Mouse (Mus musculus) spleen, adult 12 weeks (tissue): Measurements from ENCODE around the gene Dtx4.
"Not testable (repeated sequence)": the region's sequence is repeated elsewhere in the genome, so short reads cannot be mapped to it uniquely, and the experiment has no call there.

Experiments
- DNase-seq: peaks from one replicate; pipeline ENCODE4 v3.0.0; 2022; ENCODE audit warnings: low spot score

Dtx4 gene

DNA sequence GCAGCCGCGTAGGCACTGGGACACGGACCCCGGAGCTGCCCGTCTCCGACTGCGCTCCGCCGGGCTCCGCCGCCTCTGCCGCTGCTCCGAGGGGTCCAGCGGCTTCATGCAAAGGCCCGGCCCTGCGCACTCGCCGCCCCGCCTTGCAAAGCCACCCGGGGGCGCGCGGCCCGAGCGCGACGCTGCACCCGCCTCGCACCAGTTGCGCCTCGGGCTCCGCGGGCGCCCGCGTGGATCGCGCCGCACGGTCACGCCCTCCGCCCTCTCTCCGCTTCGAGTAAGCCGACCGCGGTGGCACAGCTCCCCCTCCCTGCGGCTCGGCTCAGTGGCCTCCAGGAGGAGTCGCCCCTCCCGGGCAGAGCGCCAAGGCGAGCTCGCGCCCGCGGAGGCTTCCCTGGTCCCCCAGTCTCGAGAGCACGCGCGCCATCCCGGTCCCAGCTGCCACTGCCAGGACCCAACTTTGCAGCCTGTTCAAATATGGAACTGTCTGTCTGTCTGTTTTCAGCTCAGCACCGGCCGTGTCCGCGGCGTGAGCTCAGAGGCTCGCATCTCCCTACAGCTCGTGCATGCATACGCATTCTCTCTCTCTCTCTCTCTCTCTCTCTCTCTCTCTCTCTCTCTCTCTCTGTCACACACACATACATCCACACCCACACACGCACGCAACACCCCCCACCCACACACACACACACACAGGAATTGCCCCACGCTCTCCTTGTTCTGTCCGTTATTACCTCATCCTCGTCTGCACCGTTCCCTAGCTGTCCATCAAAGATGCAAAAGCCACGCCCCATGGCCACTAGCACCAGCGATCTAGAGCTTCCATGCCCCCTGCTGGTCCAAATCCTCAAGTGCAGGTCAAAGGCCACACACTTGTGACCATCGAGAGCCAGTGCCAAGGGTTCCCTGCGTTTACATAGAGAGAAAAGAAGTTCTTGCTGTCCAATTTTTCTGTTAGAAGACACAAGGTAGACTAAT, at the start of gene Dtx4:
Gene Dtx4 (minus strand): TSS at position 85 of the 978 bp plus-strand sequence.
- peak; percentile 77 for DNase-seq

DNA sequence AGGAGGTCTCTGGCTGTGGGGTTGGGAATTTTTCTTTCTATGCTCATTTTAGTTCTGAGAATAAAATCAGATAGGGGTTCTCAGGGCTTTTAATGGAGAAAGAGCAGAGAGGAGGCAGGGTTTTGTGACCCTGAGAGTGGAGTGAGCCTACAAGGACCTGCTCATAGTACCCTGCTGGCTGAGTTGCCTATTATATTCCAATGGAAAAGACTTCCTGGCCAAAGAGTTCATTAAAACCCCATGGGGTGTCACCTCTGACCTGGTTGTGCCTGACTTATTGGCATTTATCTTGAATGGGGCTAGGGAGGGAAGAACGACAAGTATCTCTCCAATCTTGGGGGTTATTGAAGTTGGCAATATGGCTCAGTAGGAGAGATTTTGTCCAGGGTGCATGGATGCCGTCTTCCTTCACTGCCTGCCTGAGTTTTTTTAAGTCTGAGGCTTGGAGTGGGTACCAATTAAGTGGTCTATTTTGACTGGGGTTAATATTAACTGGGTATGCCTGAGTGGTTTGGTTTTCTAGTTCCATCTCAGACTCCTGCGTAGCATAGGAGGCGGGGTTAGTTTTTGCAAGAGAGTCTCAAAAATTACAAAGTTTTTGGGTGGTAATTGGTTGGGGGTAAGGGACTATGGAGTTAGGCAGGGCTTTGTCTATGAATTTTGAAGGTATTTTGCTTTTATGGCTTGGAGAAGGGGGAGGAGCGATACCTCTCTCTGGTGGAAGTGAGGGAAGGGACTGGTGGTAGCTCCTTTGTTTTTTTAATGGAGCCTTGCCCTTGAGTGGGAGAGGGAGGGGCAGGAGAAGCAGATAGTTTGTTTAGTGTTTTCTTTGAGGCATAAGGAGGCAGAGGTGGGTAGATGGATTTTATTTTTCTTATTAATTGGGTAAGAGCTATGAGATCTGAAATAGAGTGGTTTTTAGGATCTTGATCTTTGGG, 49.0 kb upstream of the Dtx4 start:
- DNase-seq: no peak

DNA sequence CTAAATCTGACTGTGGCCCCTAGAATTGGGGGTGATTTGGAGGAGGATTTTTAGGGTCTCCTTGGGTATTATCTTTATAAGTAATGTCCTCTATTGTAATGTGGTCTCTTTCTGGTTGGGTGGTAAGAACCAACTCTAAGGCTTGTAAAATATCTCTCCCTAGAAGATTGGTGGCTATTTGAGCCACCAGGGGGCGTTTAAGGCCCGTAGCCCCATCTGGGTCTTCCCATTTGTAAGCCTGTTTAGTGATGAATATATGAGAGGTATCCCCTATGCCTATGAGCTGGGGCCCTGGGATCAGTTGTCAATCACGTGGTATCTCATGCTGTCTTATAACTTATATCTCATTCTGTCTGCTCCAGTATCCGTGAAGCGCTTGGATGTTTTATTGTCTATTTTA, 47.9 kb upstream of the Dtx4 start:
- no peak for DNase-seq

DNA sequence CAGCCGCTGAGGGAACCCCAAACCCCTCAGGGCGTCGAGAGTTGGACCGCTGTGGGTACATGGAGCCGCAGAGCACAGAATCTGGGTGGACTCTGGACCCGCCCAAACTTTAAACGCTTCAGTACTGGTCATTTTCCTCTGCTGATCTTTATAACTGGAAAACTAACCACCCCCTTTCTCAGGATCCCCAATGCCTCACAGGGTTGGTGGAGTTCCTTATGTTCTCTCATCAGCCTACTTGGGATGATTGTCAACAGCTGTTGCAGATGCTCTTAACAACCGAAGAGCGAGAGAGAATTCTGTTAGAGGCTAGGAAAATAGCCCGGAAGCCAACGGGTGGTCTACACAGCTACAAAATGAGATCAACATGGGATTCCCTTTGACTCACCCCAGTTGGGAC, 44.2 kb upstream of the Dtx4 start, which contains the start of gene Fam111a:
Gene Fam111a (plus strand): TSS at position 301 of the 400 bp plus-strand sequence.
- not testable (repeated sequence) for DNase-seq

DNA sequence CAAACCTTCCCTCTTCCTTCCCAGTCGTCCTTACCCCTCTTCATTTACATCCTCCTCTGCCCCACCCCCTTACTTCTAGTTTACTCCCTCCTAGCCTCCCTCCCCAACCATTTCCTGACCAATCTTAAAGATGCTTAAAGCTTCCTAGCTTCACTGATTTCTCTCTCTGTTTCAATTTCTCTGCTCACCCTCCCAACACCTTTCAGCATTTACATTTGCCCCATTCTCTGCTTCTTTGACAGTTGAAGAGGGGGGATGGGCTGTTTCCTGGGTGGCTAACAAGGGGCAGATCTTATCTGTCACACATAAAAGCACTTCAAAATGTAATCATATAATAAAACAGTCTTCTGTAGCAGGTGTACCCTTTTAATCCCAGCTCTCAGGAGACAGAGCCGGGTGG, 40.4 kb upstream of the Dtx4 start:
- DNase-seq: peak; percentile 8

DNA sequence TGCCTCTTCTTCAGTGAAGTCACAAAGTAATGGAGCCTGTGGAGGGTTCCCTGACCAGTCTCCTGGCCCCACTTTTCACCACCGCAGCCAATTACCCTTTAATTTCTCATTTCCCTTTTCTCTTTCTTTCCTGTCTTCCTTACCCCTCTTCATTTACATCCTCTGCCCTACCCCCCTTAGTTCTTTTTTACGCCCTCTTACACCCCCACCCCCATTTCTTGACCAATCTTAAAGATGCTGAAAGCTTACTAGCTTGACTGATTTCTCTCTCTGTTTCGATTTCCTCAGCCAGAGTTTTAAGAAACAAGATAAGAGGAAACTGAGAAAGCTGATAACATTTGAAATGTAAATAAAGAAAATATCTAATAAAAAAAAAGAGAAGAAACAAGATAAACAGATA, 39.5 kb upstream of the Dtx4 start:
- no peak for DNase-seq

DNA sequence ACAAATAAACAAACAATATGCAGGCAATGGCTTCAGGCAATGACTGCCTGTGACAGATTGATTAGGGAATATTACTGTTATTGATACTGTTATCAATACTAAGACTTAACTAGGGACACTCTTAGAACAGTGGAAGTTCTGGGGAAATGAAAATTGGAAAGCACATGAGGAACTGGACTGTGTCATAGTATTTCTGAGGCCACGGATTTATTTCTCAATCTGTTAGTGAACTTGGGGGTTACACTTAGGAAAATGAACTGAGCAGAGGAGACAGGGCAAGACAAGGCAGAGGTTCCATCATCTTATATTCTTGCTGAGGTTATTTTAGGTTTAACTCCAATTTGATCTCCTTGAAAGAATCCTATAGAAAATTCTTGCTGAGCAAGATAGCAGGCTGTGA, 38.7 kb upstream of the Dtx4 start:
- DNase-seq: no peak

DNA sequence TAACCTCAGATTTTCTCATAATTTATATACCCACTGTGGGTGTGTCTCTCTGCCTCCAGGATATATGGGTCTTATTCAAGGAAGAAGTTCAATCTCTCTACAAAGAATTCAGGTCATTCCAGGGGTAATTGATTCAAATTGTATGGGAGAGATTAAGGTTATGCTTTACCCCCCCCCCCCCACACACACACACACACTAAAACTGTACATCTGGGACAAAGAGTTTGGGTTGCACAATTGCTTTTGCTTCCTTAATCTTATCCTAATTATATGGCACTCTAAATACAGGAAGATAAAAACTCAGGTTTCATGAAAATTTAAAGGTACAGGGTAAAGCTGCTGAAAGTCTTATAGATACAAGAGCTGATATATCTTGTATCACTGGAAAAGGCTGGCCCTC, 35.9 kb upstream of the Dtx4 start:
- no peak for DNase-seq

DNA sequence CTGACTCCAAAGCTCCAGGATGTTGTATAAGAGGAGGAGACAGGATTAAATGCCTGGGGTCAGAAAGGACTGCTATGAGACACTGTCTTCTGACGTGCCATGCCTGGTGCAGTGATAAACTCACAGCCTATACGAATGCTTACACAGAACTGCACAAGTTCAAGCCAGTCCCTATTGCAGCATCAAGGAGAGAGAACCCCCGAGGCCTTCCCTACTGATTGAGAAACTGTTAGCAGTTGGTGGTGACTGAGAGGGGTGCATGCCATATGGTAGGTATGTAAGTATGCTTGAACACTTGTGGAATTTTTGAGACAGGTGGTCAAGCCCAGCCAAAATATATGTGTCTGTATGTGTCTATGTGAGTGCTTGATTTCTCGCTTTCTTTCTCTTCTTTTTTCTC, 22.1 kb upstream of the Dtx4 start:
- DNase-seq: no peak

DNA sequence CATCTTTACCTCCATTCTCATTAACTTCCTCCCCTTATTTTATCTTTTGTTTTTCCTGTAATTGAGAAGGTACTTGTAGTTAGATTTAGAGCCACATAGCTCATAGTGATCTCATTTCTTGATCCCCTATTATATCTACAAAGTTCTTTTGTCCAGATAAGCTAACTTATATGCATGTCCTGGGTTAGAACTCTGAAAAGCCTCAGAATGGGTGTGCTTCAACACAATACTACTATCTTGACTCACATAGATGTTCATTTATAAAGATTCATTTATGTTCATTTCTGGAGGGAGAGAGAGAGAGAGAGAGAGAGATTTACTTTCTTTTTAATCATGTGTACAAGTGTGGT, 17.3 kb upstream of the Dtx4 start:
- no peak for DNase-seq

DNA sequence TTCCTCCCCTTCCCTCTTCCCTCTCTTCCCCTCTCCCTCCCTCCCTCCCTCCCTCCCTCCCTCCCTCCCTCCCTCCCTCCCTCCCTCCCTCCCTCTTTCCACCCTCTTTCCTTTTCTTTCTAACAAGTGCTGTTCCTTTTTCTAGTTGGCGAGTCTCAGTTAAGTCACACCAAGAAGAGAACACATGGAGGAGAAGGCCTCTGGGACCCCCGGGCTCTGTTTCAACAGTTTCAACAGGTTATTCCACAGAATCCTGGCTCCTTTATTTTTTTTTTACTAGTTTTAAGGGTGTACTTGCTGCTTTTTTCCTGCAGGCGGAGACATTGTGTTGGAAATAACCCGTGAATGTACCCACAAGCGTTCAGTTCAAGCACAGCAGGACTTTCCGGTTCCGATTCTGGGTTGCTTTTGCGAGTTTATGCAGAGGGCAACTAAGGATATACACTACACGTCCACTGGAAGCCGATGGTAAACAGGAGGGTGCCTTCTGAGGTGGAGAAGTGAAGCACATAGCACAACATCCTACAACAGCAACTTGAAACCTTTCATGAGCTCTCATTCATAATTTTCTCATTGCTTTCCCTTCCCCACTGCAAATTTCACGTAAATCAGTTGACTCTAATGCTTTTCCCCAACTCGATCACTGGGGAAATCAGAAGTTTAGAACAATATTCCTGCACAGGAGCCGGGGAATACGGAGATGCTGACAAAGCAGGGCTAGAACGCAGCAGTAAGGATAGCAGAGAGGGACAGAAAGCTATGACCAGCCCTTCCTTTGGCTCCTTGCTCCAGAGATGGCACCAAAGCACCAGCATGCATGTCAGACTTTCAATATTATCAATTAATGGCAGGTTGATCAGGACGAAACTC, 16.7 kb upstream of the Dtx4 start:
- peak; percentile 21 for DNase-seq

DNA sequence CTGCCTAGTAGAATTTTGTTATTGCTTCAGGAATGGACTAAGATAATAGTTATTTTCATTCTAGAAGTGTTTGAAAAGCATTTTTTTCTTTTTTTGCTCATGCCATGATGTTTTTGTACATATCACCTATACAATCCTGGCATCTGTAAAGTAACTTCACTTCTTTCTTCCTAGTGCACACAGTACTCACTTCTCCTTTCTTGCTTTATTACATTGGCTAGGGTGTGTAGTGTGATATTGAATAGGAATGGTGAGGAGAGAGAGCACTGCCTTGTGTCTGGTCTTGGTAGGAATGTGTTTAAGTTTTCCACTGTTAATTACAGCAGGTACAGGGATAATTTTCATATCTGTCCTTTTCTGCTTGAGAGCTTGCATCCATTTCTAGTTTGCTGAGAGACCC, 13.4 kb upstream of the Dtx4 start:
- no peak for DNase-seq

DNA sequence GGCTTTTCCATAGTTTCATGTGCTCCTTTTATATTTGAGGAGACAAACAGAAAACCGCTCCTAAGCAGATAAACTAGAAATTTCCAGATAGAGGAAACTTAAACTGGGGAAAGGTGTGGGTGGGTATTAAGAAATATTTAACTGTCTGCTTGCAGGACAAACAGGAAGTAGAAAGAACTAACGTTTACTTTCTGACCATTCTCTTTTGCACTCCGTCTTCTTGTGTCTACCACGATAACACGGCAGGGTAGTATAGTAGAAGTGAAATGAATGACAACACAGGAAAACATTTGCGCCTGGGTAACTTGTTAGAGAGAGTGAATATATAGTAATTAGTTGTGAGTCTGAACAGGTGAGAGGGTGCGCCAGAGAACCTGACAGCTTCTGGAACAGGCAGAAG, 1.5 kb upstream of the Dtx4 start:
- DNase-seq: no peak

DNA sequence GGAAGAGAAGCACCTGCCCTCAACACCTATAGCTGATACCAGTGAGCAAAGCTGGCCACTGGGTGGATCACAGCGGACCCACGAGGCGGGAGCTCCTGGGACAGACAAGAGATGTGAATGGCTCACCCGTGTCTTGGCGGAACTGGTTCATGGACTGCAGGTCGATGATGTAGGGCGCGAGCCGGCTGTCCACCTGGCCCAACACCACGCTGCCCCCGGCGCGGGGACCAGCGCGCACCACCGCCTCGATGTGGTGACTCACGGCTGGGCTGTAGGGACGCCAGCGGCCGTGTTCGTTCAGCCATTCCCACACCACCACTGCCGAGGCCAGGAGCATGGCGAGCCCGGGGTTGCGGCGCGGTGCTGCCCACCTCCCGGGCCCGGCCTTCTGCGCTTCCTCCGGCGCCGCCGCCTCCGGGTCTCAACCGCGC, 358 bp downstream of the Dtx4 start:
- no peak for DNase-seq

DNA sequence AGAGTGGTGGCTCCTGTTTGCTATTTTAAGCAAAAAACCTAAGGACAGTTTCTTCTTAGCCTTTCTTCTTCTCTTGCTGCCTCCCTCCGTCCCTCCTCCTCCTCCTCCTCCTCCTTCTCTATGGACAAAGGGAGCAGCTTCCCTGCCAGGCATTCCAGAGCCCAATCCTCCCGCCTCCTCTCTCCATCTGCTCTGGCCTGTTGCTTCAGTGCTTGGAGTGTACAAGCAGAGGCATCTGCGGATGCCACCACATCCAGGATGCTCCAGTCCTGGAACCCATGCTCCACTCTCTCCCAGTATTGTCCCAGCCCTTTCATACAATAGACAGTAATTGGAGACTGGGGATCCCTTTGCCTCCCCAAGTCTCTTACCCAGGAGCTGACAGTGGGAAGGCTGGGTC, 1.1 kb downstream of the Dtx4 start:
- no peak for DNase-seq

DNA sequence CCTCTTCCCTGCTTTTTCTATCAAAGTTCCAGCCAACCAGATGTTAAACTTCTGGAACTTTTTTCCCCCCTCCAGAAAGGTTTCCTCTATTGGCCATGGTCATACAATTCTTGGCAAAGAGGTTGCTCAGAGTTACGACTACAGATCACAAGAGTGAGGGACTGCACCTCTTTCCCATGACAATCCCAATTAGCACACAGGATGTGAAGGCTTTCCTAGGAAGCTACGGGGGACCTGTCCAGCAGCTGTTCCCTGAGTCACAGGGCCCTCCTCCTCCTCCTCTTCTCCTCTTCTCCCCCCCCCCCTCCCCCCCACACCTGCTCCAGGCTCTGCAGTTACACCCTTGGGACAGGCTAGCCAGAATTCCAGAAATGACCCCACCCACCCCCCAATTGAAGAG, 1.8 kb downstream of the Dtx4 start:
- no peak for DNase-seq

DNA sequence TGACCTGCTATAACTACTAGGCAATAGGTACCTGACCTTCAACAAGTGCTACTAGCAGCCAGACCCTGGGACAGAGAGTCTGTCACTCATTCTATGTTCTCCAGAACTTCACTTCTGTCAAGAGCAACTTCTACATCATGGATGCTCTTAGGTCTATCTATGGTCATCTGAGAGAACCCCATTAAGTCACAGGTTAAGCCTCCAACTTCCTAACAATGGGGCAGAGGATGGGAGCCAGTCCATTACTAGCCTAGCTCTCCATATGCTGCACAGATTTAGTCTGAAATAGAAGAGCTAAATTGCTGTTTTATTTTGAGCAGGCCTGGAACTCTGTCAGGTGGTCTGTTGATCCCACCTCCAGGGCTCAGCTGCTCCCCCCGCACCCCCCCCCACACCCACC, 2.3 kb downstream of the Dtx4 start:
- DNase-seq: no peak

DNA sequence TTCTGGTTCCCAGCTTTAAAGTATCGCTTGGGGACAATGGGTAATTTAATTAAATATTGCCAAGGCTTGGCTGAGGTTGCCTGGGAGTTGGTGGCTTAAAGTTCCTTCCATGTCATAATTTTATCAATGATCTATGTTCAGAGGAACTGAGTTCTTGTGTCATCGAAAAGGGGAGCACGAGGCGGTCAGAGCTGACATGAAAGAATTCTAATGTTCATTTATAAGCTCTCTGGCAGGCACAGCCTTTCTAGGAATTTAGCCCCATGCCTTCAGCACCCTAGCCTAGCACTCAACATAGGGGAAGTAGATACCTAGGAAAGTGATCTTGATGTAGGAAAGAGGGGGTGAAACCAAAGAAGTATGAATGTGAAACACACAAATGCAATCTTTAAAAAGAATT, 2.9 kb downstream of the Dtx4 start:
- DNase-seq: no peak

DNA sequence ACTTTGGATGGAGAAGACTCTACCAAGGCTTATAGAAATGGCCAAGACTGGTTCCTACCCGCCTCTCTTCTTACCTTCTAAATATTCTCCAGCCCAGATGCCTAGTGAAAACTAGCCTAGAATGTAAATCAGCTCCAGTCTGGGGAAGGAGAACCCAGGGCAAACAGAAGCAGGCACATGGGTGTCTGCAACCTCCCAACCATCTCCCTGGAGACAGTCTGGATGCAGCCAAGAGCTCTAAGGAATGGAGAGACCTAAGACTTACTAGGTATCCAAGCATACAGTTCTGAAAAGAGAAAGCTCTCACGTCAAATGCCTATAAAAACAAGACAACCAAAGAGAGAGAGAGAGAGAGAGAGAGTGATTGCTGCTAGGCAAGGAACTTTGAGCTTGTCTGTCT, 3.3 kb downstream of the Dtx4 start:
- no peak for DNase-seq

DNA sequence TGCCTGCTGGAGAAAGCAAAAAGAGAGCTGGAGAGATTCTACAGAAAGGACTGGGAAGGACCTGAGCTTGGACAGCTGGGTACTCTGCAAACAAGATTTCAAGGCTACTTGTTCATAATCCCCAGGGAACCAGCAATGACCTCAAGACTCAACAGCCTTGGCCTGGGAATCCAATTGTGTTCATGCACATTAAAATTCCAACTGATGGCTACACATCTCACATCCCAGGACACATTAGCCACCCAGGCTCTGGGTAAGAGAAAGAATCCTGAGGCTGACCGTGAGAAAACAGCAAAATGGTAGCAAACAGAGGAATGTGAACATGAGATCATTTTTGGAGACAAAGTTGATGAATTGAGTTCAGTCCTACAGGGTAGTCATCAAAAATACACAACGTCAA, 5.0 kb downstream of the Dtx4 start:
- DNase-seq: no peak

DNA sequence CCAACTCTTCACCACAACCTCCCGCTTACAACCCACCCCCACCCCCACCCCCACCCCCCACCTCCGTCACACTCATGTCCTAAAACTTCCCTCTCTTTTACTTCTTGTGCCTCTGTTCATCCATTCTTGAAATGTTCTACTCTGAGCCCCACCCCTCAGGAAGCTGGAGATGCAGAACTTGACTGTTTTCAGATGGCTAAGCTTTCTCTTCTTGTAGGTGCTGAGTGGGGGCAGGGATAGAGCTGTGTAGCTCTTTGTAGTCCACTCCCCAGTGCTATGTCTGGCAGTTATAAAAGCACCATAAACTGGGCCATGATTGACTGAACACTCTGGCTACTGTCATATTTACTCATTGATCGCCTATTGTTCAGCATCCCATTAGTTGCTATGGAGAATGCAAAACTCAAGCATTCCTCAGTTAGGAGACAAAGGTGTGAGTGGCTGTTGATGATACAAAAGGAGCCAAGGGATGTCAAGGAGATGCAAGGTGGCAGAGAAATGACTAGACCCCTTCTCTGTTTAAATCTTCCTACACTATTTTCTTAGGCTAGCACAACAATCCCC, 6.2 kb downstream of the Dtx4 start:
- no peak for DNase-seq

DNA sequence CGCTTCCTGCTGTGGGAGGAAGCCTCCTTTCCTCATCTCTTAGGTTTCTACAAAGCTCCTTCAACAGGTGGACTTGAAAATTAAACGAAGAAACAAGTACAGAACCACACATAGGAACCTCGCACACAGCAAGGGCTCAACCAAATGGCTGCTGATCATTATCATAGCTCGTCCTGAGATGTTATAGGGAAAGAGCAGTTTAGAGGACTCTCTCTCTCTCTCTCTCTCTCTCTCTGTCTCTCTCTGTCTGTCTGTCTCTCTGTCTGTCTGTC, 7.1 kb downstream of the Dtx4 start:
- no peak for DNase-seq
